Mouse (Mus musculus) ZHBTc4 (cell line): ENCODE measurements around the gene Nkapd1.
"Not testable (repeated sequence)": the region's sequence is repeated elsewhere in the genome, so short reads cannot be mapped to it uniquely, and the experiment has no call there.

Experiments used
- DNase-seq: peaks from one replicate; pipeline ENCODE4 v3.0.0-alpha.2; 2011; ENCODE audit warnings: low read depth, low spot score

The Nkapd1 gene

DNA sequence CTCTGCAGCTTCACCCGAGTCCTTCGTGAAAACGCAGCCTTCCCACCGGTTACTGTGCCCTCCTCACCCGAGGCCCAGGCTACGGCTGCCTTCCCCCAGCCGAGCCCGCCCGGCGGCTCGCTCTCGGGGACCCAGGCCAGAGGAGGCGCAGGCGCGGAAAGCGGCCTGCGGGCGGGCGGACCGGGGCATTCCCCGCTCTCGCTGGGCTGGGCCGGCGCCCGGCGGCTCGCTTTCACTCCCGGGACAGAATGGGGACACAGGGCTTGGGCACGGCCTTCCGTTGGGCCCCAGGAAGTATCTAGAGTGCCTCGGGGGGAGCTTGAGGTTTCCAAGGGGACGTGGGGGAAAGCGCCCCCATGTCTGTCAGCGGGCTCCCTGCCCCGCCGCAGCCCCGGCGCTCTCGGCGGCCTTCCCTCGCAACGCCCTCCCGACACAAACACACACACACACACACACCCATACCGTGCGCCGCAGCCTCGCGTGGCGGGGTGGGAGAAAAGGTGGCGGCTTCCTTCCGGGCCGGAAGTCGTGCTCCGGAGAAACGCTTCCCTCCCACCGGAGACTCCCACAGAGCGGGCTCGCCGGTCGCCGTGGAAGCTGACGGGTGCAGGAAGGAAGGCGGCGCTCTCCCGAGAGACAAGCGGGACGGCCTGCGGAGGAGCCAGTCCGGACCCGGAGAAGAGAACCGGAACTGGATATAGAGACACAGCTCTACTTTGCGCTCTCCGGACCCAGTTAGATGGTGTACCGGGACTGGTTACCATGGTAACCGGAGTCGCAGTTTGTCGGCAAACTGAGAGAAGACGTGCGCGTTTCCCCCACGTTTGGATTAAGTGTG lies at the start of gene Nkapd1, which contains the start of gene Pih1d2:
Nkapd1 (minus strand) TSS at position 699 of the 838 bp plus-strand sequence.
Pih1d2 (plus strand) TSS at position 556 of the 838 bp plus-strand sequence.
- DNase-seq, result peak; percentile 96

DNA sequence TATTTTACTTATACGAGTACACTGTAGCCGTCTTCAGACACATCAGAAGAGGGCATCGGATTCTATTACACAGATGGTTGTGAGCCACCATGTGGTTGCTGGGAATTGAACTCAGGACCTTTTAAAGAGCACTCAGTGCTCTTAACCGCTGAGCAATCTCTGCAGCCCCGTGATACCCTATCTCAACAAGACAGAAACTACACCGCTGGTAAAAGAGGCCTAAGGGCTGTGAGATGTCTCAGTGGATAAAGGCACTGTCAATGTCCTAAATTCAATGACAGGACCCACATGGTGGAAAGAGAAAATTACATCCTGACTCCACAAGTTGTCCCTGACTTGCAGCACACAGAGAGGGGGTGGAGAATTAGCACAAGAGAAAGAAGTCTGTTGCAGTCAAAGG lies 49.2 kb upstream of the Nkapd1 start:
- DNase-seq, result no peak

DNA sequence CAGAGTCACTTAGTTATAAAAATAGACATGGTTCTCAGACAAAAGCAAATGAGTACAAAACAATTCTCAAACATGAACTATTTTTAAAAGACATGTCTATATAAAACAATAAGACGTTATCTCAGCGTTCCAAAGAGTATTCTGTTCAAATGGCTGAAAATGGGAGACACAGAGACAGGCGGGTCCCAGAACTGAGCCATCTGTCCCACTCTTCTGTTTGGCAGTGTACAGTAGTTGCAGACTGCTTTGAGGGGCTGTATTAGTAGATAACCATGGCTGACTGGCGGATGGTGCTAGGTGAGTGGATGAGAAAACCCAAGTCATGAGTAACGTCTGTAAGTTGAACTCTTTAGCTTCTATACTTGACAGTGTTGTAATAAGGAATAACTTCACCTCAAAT lies 47.6 kb upstream of the Nkapd1 start:
- DNase-seq, result no peak

DNA sequence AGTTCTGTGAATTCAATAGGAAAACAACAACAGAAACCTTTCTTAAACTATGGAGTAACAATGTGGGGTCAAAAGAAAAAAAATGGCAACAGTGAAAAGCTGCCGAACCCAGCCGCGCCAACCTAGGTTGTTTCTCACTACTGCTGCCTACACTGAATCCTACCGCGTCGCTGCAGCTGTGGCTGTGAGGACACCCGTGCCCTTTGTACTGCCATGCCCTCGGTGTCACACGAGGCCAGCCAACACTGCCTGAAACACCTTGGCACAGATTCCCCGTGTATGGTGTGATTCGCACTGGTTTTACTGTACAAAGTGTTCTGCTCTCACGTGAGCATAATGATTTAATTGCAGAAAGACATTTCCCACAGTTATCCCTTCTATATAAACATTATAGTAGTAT lies 43.2 kb upstream of the Nkapd1 start:
- peak; percentile 13 for DNase-seq

DNA sequence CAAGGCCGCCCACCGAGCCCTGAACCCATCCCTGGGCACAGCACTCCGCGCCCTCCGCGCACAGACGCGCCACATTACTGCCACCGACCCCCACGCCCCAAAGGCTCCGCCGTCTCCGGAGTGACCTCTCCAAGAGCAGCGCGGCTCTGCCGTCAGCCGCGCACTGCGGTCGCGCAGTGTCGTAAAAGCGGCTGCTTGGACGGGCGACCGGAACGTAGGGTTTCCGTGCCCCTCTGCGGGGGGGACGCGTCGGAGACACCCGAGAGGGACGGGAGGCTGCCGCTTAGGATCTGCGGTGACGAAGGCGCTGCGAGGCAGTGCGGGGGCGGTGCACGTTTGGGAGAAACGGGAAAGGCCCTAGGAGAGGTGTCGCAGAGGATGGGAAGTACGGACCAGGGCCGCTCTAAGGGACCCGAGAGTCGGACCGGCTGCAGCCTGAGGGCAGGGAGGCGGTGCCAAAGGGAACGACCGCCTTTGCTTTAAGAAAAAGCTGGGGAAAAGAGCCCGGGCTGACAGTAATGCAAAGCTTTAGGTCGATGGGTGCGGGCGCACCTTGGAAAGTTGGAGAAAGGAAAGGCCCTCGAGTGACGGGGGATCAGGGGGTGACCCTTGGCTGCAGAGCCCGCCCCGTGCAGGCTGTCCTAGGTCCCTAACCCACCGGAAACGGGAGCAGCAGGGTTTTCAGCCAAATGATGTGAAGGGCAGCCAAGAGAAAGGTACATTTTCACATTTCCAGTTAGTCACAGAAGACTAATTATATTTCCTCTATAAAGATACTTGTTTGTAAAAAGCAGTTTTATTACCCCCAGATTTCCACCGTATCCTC lies 42.3 kb upstream of the Nkapd1 start, which contains the start of gene Dlat:
Dlat (minus strand) TSS at position 389 of the 826 bp plus-strand sequence.
- DNase-seq, result peak; percentile 95

DNA sequence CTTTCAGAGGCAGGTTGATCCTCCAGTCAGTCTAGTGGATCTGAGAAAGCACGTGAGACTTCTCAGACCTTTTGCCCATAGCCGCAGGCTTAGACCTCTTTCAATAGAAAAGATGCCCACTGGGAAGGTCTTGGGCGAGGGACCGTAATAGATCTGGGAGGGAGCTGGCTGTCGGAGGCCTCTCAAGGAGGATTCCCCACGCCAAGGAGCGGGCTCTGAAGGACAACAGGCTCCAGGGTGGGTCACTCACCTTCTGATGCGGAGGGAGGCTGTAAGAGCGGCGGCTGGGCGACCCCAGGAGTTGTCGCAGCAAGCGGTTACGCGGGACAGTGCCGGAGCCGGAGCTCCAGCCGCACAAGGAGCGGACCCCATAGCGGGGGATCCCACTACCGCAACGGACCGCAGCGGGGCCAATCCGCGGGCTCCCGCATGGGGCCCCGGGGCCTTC lies 41.7 kb upstream of the Nkapd1 start:
- peak; percentile 56 for DNase-seq

DNA sequence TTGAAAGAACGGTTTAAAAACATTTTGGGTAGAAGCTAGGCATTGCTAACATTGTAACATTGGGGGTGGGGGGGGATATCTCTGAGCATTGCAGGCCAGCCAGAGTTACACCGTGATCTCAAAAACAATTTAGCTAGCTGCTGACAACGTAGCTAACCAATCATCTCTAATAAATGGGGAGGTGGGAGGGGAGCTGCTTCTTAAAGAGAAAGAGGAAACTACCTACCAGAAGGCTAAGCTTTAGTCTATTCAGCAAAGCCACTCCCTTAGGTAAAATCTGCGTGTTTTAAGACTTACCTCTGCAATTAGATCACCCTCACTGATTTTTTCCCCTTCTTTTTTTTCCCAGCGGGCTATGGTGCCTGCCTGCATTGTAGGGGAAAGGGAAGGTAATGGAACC lies 41.1 kb upstream of the Nkapd1 start:
- no peak for DNase-seq

DNA sequence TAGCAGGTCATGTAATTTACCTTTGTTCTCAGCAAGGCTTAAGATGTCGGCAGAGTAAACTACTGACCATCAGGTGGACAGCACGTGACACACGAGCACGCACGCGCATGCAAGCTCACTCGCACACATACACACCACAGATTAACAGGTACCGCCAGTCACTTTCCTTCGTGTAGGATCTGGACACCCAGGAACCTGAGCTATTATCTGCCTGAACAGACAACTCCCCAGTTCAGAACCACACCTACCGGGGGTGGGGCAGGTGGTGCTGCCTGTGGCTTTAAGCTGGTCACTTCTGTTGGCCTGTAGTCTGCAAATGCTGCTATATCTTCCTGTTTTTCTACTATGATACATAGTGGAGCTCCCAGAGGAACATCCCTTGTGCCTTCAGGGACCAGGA lies 33.2 kb upstream of the Nkapd1 start:
- DNase-seq, result no peak

DNA sequence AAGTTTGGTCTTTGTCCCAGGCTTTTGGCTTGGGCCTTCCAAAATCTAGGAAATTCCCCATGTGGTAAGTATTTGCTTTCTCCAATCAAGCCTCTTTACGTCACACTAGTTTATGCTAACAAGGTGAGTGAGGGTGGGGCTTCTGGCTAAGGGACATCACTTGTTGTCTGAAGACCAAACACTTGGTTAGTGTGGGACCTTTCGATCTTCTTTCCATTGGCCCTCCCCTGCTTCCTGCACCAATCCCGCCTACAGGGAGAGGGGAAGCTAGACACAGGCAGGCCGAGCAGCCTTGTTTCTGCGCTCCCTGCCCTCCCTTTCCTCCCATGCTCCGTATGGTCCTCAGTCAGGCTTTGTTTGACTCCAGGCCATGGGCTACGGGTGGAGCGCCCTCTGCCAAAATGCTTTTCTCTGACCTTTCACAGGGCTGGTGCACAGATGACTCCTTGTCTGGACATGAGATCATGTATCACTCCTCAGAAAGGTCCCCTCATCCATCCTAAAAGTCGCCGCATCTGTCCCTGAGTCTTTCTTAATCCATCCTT lies 29.6 kb upstream of the Nkapd1 start:
- peak; percentile 93 for DNase-seq

DNA sequence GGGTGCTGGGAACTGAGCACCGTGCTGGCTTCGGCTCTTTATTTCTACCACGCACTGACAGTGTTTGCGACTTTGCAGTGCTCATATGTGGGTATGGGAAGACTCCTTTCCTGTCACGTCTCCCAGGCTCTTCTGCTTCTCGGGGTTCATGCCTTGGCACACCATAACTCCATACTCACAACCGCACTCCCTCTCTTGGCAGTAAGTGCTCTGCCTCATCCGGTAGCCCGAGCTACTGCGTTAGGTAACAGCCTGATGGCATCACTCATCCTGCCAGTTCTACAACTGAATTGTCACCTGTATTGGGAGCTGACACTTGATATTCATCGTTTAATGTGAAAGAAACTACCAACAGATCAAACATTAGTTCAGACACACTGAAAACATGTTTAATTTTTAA lies 17.0 kb upstream of the Nkapd1 start:
- DNase-seq, result no peak

DNA sequence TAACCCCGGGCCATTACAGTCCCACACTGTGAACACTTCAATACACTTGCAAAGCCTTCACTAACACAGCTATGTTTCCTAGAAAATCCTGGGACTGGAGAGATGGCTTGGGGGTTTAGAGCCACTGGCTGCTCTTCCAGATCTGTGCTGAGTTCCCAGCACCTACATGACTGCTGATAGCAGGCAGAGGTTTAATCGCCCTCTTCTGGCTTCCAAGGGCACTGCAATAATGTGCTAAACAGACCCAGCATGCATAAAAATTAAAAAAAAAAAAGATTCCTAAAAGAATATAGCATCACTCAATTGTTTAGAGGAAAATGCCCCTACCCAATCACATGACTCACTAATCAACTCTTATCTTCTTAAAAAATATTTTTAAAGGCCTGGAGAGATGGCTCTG lies 15.8 kb upstream of the Nkapd1 start:
- no peak for DNase-seq

DNA sequence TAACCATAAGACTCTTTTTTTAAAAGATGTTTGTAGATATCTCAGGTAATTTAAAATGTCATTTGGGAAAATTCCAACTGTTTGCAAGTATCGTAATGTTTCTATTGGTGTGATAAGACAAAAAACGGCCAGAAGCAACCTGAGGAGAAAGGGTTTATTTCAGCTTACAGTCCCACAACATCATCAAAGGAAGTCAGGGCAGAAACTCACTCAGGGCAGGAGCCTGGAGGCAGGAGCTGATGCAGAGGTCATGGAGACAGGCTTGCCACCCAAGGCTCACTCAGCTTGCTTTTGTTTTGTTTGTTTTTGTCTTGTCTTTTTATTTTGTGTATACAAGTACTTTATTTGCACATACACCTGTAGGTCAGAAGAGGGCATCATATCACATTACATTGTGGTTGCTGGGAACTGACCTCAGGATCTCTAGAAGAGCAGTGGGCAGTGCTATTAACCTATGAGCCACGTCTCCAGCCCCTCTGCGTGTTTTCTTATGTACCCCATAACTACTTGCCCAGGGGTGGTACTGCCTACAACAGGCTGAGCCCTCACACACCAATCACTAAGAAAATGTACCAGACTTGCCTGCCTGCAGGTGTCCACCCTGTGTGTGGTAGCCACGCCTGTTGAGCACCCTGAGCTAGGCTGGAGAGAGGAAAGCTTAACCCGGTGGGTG lies 14.9 kb upstream of the Nkapd1 start:
- no peak for DNase-seq

DNA sequence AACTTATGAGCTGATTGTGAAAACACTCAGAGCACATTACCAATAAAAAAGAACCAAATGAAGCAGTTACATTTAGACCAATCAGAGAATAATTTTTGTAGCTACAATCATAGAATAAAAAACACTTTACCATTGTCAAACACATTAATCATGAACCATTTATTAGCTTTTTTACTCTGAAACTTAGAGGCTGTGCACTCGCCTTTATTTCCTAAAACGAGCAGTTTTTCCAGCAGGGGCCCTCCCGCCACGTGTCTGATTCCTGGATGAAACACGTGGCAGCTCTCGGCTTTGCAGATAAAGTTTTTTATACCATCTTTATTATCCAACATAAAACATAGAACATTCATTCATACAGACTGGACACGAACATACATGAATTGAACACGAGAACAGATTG lies 13.6 kb upstream of the Nkapd1 start:
- not testable (repeated sequence) for DNase-seq

DNA sequence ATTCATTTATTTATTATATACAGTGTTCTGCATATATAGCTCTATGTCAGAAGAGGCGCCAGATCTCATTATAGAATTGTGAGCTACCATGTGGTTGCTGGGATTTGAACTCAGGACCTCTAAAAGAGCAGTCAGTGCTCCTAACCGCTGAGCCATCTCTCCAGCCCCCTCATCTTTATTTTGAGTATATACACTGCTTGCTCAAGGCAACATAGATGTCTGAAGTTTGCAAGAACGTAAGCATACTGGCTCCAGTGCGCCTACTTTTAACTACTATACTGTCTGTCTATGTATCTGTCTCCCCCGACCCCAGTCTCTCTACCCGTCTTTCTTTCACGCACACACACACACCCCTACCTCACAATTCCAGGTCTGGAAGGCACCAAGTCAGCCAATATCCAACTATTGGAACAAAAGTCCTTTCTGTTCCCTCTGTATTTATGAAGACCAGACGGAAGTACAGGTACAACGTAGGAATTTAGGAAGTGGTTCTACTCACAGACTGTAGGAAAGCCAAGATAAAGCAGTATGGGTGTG lies 598 bp upstream of the Nkapd1 start:
- no peak for DNase-seq

DNA sequence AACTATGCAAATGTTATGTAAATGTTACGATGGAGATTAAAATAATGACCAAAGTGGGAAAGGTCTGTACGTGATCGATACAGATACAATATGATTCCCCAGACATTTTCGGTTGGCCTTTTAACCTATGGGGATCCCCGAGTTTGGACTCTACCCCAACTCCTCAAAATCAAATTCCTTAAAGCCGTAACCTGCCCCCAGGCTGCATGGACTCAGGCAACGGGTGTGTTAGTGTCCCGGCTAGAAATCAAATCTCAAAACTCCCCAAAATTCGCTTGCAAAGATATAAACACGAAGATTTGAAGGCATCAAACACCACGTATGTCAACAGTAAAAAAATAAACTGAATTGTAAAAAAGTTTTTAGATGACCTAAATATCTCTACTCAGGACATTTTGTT lies 1.1 kb downstream of the Nkapd1 start:
- no peak for DNase-seq

DNA sequence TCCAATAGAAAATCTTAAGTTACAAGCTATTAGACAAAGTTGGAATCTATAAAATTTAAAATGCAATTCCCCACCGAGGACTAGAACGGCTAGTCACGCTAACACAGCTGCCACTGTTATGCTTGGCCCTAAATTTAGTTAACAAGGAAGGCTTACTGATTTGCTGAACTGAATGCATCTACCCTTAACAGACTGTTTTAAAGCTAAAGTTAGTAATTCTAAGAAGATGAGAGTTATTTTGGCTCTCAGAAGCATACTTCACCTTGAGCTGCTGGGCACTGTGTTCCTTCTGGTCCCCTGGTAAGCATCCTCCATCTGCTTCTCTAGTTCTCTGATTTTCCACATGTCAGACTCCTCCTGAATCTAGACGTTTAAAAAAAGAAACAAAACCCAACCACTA lies 5.1 kb downstream of the Nkapd1 start:
- DNase-seq, result no peak

DNA sequence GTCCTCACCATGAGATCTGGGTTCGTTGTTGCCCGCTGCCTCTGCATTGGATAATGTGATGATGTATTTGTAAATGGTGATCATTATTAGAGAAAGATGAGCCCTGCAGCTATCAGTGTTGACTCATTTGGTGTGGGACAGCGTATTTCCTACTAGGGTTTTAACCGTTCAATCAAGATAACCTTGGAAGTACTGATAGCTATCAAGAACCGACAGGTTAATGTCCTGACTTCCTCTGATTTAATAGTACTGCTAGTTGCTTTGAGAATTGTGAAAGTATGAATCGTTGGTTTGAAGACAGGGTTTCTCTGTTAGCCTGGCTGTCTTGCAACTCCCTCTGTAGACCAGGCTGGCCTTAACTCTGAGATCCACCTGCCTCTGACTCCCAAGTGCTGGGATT lies 12.9 kb downstream of the Nkapd1 start:
- DNase-seq, result no peak

DNA sequence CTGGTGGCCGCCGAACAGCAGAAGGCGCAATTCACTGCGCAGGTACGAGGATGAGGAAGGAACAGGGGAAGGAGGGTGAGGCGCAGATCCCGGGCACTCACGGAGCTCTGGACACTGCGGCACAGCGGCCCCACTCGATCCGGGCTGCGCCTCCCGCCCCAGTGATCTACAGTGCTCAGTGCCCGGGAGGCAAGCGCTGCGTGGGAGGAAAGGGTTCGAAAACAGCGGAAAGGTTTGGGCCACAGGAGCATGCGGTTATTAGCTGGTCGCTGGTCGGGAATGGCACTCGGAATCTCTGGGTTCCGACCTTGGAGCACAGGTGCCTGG lies 13.3 kb downstream of the Nkapd1 start:
- no peak for DNase-seq

DNA sequence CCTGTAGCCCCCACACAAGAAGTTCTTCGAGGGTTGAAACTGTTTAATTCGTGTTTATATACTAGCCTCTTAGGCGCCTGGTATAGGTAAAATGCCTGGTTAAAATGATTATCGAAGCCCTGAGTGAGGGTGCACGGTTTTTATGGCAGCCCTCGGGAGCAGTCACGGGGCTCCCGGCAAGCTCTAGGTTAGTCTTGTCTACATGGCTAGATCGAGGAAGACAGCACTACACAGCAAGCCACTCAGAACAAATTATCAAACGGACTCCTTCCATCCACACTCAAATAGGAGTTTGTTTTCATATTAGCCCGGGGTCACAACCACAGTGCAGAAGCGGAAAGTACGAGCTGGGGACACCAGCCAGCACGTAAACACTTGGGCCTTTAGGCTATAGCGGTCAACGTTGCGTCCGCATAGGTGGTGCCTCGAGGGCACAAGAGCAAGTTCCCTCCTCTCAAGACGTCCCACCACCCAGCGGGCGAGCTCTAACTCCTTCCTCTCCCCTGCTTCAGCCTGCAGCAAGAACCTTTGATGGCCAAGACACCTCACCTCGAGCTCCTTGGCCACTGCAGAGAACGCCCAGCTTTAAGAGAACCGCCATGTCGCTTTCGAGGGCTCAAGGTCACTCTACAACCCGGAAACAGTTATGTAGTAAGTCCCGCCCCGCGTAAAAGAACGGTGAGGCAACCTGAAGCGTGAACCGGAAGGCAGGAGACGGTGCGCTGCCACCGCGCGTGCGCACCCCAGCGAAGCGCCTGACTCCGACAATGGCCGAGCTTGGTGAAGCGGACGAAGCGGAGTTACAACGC lies 13.9 kb downstream of the Nkapd1 start, which contains the start of the genes Sdhd and Timm8b:
Sdhd (minus strand) TSS at position 624 of the 809 bp plus-strand sequence.
Timm8b (plus strand) TSS at position 722 of the 809 bp plus-strand sequence.
- peak; percentile 98 for DNase-seq

DNA sequence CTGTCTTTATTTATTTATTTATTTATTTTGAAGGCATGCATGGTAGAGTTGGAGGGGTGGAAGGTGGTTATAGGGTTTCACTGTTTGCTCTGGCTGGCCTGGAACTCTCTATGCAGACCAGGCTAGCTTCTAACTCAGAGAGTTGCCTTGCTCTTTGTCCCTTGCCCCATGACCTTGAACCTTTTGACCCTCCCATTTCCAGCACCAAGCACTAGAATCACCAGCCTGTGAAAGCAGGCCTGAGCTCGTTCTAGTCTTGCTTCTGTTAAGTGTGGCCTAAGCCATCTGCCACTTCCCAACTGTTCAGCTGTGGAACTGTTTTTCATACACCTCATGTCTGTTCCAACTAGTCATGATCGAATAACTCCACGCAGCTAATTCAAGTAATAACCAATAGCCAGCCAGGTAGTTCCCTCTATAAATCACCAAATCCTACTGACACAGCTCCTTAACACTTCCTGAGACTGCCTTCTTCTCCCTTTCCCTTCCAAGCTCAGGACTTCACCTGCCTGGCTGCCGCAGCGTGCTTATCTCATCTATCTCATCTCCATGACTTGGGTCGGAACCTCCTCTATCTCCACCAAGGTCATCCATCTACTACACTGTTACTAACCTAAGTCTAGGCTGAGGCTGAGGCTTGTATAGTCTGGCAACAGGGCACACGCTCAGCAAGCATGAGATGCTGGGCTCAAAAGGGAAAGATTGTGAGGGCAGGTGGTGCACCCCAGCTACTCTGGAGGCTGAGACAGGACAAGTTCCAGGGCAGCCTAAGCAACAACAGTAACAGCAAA lies 15.0 kb downstream of the Nkapd1 start:
- peak; percentile 68 for DNase-seq
